Mouse (Mus musculus): Measurements from ENCODE around the gene Alb.

DNA sequence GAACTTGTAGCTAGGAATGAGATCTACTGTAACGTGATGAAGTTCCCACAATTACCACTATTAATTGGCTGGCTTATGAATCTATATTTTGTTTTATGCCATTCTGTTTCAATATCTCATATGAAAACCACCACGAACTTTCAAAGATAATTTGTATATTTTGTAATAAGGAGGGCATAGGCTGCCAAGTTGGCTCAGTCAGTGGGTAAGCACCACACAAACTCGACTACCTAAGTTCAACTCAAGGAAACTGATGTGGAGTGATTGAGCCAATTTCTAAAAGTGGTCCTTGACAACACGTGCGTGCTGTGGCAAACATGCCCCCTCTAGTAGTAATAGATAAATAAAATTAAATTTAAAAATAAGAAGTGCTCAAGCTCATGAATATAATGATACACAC, 41.1 kb downstream of the Alb start:
- TF ChIP-seq CTCF (IDR thresholded peaks at IDR 0.05; ENCODE audit: low read depth), result no peak
- TF ChIP-seq EP300 (IDR thresholded peaks at IDR 0.05; ENCODE audit: low read depth), result no peak

Measured in liver, postnatal 0 days (tissue).